Comparison of ENCODE assay signal across 8 mouse cellular contexts in the genomic region with DNA sequence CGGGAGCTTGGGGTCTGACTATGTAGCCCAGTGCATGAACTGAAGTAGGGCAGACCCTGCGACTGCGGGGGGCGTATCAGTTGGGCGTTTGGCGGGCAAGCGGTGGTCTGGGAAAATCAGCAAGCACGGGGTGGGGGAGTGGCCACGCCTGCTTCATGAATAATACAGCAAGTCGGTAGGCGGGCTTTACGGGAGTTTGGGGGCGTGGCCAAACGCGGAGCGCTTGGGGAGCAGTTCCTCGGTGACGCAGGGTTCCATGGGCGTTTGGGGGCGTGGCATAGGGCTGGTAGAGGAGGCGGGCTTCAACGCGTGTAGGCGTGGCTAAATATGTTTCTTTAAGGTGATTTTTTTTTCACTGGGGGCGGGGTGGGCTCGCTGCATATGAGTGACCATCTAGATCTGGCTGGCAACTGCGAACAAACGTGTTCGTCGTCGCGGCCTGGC. TPM values are rescaled to one million over a fixed set of nuclear protein-coding genes. Genes with fewer than 3 reads are reported as not detected.
DNase-seq lines count a peak whose midpoint lies in the region; ATAC-seq and TF ChIP-seq lines count a peak whose summit lies in the region.

No protein-coding gene starts in this region.

- H3K4me3 ChIP-seq in forebrain, embryonic 10.5 days = peak overlapping the region; percentile 88
- H3K4me3 ChIP-seq in heart, embryonic 15.5 days = peak overlapping the region; percentile 89
- H3K4me3 ChIP-seq in liver, embryonic 16.5 days (ENCODE audit: low read depth, low read length) = peak overlapping the region; percentile 88
- peak overlapping the region; percentile 73 for H3K4me3 ChIP-seq in neural tube, embryonic 13.5 days
- H3K4me3 ChIP-seq in testis, adult 2 months (ENCODE audit: control insufficient read depth, low read depth, low read length) = peak overlapping the region; percentile 90

- peaks cover 40% of the 10 kb centered on the region for H3K36me3 ChIP-seq in forebrain, embryonic 10.5 days (replicated peaks)
- peaks cover 26% of the 10 kb centered on the region for H3K36me3 ChIP-seq in heart, embryonic 15.5 days
- peaks cover 22% of the 10 kb centered on the region for H3K36me3 ChIP-seq in liver, embryonic 16.5 days (ENCODE audit: control insufficient read depth, insufficient read depth)
- H3K36me3 ChIP-seq in neural tube, embryonic 13.5 days = peaks cover 39% of the 10 kb centered on the region
- H3K36me3 ChIP-seq in testis, adult 2 months (ENCODE audit: control insufficient read depth, insufficient read depth, low read length) = no peaks in the 10 kb centered on the region; the same call in 1 of the 2 replicates

- H3K4me1 ChIP-seq in forebrain, embryonic 10.5 days = peaks cover 35% of the 10 kb centered on the region
- H3K4me1 ChIP-seq in heart, embryonic 15.5 days (replicated peaks) = peaks cover 34% of the 10 kb centered on the region
- H3K4me1 ChIP-seq in liver, embryonic 16.5 days (ENCODE audit: control insufficient read depth, low read depth, low read length) = peaks cover 39% of the 10 kb centered on the region
- peaks cover 39% of the 10 kb centered on the region for H3K4me1 ChIP-seq in neural tube, embryonic 13.5 days (replicated peaks)
- H3K4me1 ChIP-seq in testis, adult 2 months (ENCODE audit: control insufficient read depth, insufficient read depth, low read length) = peaks cover 10% of the 10 kb centered on the region

- peak; percentile 78 for ATAC-seq in heart, embryonic 15.5 days (replicated peaks; ENCODE audit: insufficient number of reproducible peaks, insufficient read depth, low FRiP score, low read depth)
- ATAC-seq in liver, embryonic 16.5 days (ENCODE audit: low read depth) = peak; percentile 67
- ATAC-seq in neural tube, embryonic 13.5 days (ENCODE audit: low read depth) = peak; percentile 81

- TF ChIP-seq CTCF in testis, adult 2 months (IDR thresholded peaks at IDR 0.05; ENCODE audit: control insufficient read depth, insufficient read depth, insufficient replicate concordance, low read depth, low read length) = no peak

- peak overlapping the region; percentile 91 for H3K9ac ChIP-seq in heart, embryonic 15.5 days
- peak overlapping the region; percentile 77 for H3K9ac ChIP-seq in liver, embryonic 16.5 days (ENCODE audit: low read depth, low read length)
- H3K9ac ChIP-seq in neural tube, embryonic 13.5 days = peak overlapping the region; percentile 58

- under 1% methylated on average over 32 of the region's 32 CpGs for WGBS in forebrain, embryonic 10.5 days
- under 1% methylated on average over 32 of the region's 32 CpGs for WGBS in heart, embryonic 15.5 days
- WGBS in liver, embryonic 16.5 days (ENCODE audit: insufficient replicate concordance) = under 1% methylated on average over 32 of the region's 32 CpGs
- WGBS in neural tube, embryonic 13.5 days = under 1% methylated on average over 32 of the region's 32 CpGs

- H3K27me3 ChIP-seq in forebrain, embryonic 10.5 days (ENCODE audit: poor library complexity, severe bottlenecking) = no peaks in the 10 kb centered on the region
- H3K27me3 ChIP-seq in heart, embryonic 15.5 days = no peaks in the 10 kb centered on the region
- no peaks in the 10 kb centered on the region for H3K27me3 ChIP-seq in liver, embryonic 16.5 days (ENCODE audit: control insufficient read depth, insufficient read depth, low read depth, low read length)
- no peaks in the 10 kb centered on the region for H3K27me3 ChIP-seq in neural tube, embryonic 13.5 days
- H3K27me3 ChIP-seq in testis, adult 2 months (ENCODE audit: control insufficient read depth, insufficient read depth, low read length) = no peaks in the 10 kb centered on the region

- H3K27ac ChIP-seq in forebrain, embryonic 10.5 days = peak overlapping the region; percentile 92
- H3K27ac ChIP-seq in heart, embryonic 15.5 days = peak overlapping the region; percentile 96
- H3K27ac ChIP-seq in liver, embryonic 16.5 days (ENCODE audit: low read length) = peak overlapping the region; percentile 100
- peak overlapping the region; percentile 93 for H3K27ac ChIP-seq in neural tube, embryonic 13.5 days (replicated peaks)
- peak overlapping the region; percentile 98 for H3K27ac ChIP-seq in testis, adult 2 months (ENCODE audit: control insufficient read depth, insufficient read depth, low read depth, low read length)

- no peaks in the 10 kb centered on the region for H3K9me3 ChIP-seq in forebrain, embryonic 10.5 days
- no peaks in the 10 kb centered on the region for H3K9me3 ChIP-seq in heart, embryonic 15.5 days (replicated peaks)
- H3K9me3 ChIP-seq in liver, embryonic 16.5 days (replicated peaks; ENCODE audit: control insufficient read depth, low read length) = no peaks in the 10 kb centered on the region
- no peaks in the 10 kb centered on the region for H3K9me3 ChIP-seq in neural tube, embryonic 13.5 days

- peak; percentile 96 to 98 for DNase-seq in CD8-positive naive resting alpha-beta T cell, adult 2 months (ENCODE audit: low read depth in 2 of 2, low spot score in 2 of 2)
- peak; percentile 99 for DNase-seq in c-Kit-positive CD71-negative TER-119-negative erythroid progenitor cells, embryonic 14.5 days (ENCODE audit: low read depth)
- peak; percentile 100 for DNase-seq in forebrain, embryonic 10.5 days (ENCODE audit: extremely low spot score, low spot score)
- peak; percentile 100 for DNase-seq in kidney, postnatal 25 days

- peak overlapping the region; percentile 93 for H3K4me2 ChIP-seq in heart, embryonic 15.5 days
- H3K4me2 ChIP-seq in liver, embryonic 16.5 days (ENCODE audit: low read depth, low read length) = peak overlapping the region; percentile 98
- peak overlapping the region; percentile 97 for H3K4me2 ChIP-seq in neural tube, embryonic 13.5 days

- peak; percentile 21 for TF ChIP-seq POLR2A in testis, adult 2 months (IDR thresholded peaks at IDR 0.05; ENCODE audit: control insufficient read depth, low read depth, low read length)

RNA-seq across cellular contexts. Expression of gene Ell, which starts 0.6 kb away (rescaled TPM):
- polyA plus RNA-seq in forebrain, embryonic 10.5 days (2016; fragmentation: Nextera tagmentation; extraction: Ambion mirVana) = 20.8 and 22.7 TPM in 2 replicates
- 10.8 and 15.0 TPM in 2 replicates for polyA plus RNA-seq in heart, embryonic 15.5 days (2015; fragmentation: Nextera tagmentation; extraction: Ambion mirVana)
- 12.9 and 16.8 TPM in 2 replicates for polyA plus RNA-seq in liver, embryonic 16.5 days (2015; fragmentation: Nextera tagmentation; extraction: Ambion mirVana)
- 15.6 and 16.5 TPM in 2 replicates for polyA plus RNA-seq in neural tube, embryonic 13.5 days (2015; fragmentation: Nextera tagmentation; extraction: Ambion mirVana)
- polyA plus RNA-seq in testis, adult 2 months (2012; rRNA removed) = 42.5 and 43.8 TPM in 2 replicates

RNA-seq across cellular contexts. Expression of gene Kxd1, which starts 10.9 kb away (rescaled TPM):
- 52.6 and 57.2 TPM in 2 replicates for polyA plus RNA-seq in forebrain, embryonic 10.5 days (2016; fragmentation: Nextera tagmentation; extraction: Ambion mirVana)
- polyA plus RNA-seq in heart, embryonic 15.5 days (2015; fragmentation: Nextera tagmentation; extraction: Ambion mirVana) = 64.5 and 68.8 TPM in 2 replicates
- 27.6 and 29.0 TPM in 2 replicates for polyA plus RNA-seq in liver, embryonic 16.5 days (2015; fragmentation: Nextera tagmentation; extraction: Ambion mirVana)
- 46.7 and 46.9 TPM in 2 replicates for polyA plus RNA-seq in neural tube, embryonic 13.5 days (2015; fragmentation: Nextera tagmentation; extraction: Ambion mirVana)
- 77.9 and 84.7 TPM in 2 replicates for polyA plus RNA-seq in testis, adult 2 months (2012; rRNA removed)

RNA-seq across cellular contexts. Expression of gene Fkbp8, which starts 11.1 kb away (rescaled TPM):
- 295 and 303 TPM in 2 replicates for polyA plus RNA-seq in forebrain, embryonic 10.5 days (2016; fragmentation: Nextera tagmentation; extraction: Ambion mirVana)
- polyA plus RNA-seq in heart, embryonic 15.5 days (2015; fragmentation: Nextera tagmentation; extraction: Ambion mirVana) = 203 and 274 TPM in 2 replicates
- polyA plus RNA-seq in liver, embryonic 16.5 days (2015; fragmentation: Nextera tagmentation; extraction: Ambion mirVana) = 155 and 158 TPM in 2 replicates
- polyA plus RNA-seq in neural tube, embryonic 13.5 days (2015; fragmentation: Nextera tagmentation; extraction: Ambion mirVana) = 347 and 358 TPM in 2 replicates
- 179 and 198 TPM in 2 replicates for polyA plus RNA-seq in testis, adult 2 months (2012; rRNA removed)

RNA-seq across cellular contexts. Expression of gene Uba52, which starts 28.1 kb away (rescaled TPM):
- polyA plus RNA-seq in forebrain, embryonic 10.5 days (2016; fragmentation: Nextera tagmentation; extraction: Ambion mirVana) = 879 and 899 TPM in 2 replicates
- 684 and 768 TPM in 2 replicates for polyA plus RNA-seq in heart, embryonic 15.5 days (2015; fragmentation: Nextera tagmentation; extraction: Ambion mirVana)
- 490 and 558 TPM in 2 replicates for polyA plus RNA-seq in liver, embryonic 16.5 days (2015; fragmentation: Nextera tagmentation; extraction: Ambion mirVana)
- 787 and 800 TPM in 2 replicates for polyA plus RNA-seq in neural tube, embryonic 13.5 days (2015; fragmentation: Nextera tagmentation; extraction: Ambion mirVana)
- 768 and 853 TPM in 2 replicates for polyA plus RNA-seq in testis, adult 2 months (2012; rRNA removed)

RNA-seq across cellular contexts. Expression of gene Rex1bd, which starts 32.1 kb away (rescaled TPM):
- polyA plus RNA-seq in forebrain, embryonic 10.5 days (2016; fragmentation: Nextera tagmentation; extraction: Ambion mirVana) = 126 and 136 TPM in 2 replicates
- 116 and 117 TPM in 2 replicates for polyA plus RNA-seq in heart, embryonic 15.5 days (2015; fragmentation: Nextera tagmentation; extraction: Ambion mirVana)
- polyA plus RNA-seq in liver, embryonic 16.5 days (2015; fragmentation: Nextera tagmentation; extraction: Ambion mirVana) = 53.7 and 55.6 TPM in 2 replicates
- polyA plus RNA-seq in neural tube, embryonic 13.5 days (2015; fragmentation: Nextera tagmentation; extraction: Ambion mirVana) = 143 and 153 TPM in 2 replicates
- polyA plus RNA-seq in testis, adult 2 months (2012; rRNA removed) = 23.9 and 26.9 TPM in 2 replicates

Comparison
In these comparisons a context has a peak if more than half of its experiments do, and no peak if none do; other contexts are left out.
1. Peak in every context shown above with its lines: DNase-seq, ATAC-seq, H3K4me3 ChIP-seq and H3K27ac ChIP-seq.